10 mouse cellular contexts compared by ENCODE assay signal in genomic region chr13:92675897-92676584, GRCm38 (mm10).
A peak's percentile ranks its signal among the peaks of the same experiment; 100 is the strongest.
DNase-seq lines count a peak whose midpoint lies in the region; ATAC-seq and TF ChIP-seq lines count a peak whose summit lies in the region.
"Had no signal": no experiment of that assay in that cellular context is flagged by ENCODE, and none has a peak within 500 bp of the region (broad histone marks: within the 10 kb centered on the region; RNA-seq: fewer than 3 reads in every experiment).

No protein-coding gene starts in this region.

- H3K4me3 ChIP-seq in limb, embryonic 14.5 days (replicated peaks; ENCODE audit: low read length), result no peak overlapping the region
- H3K4me3 ChIP-seq: erythroblast, embryonic 14.5 days had no signal

- 67% methylated on average over 11 of the region's 11 CpGs for WGBS in limb, embryonic 14.5 days

- H3K4me1 ChIP-seq in limb, embryonic 14.5 days (ENCODE audit: control insufficient read depth, insufficient read depth, low read length), result peaks cover 23% of the 10 kb centered on the region

- TF ChIP-seq POLR2A in limb, embryonic 14.5 days (IDR thresholded peaks at IDR 0.05; ENCODE audit: borderline replicate concordance, extremely low read depth, insufficient read depth, insufficient read length), result no peak

- no peak for ATAC-seq in limb, embryonic 14.5 days (ENCODE audit: low FRiP score, low read depth)

- H3K27ac ChIP-seq in limb, embryonic 14.5 days (replicated peaks; ENCODE audit: low read depth, low read length), result peak overlapping the region; percentile 8; the same call in 1 of the 2 replicates

- DNase-seq in kidney, postnatal 10 days, result peak; percentile 36
- DNase-seq in kidney, adult 9 months, result no peak
- peak; percentile 81 for DNase-seq in adrenal gland, postnatal 14 days
- DNase-seq in gonadal fat pad, adult 2 months (ENCODE audit: low read depth), result peak; percentile 65
- DNase-seq in limb, embryonic 14.5 days (ENCODE audit: low spot score), result no peak
- no peak for DNase-seq in spleen, postnatal 10 days (ENCODE audit: low spot score in 2 of 2)
- DNase-seq in embryo, embryonic 10.5 days (ENCODE audit: low spot score), result no peak
- DNase-seq in layer of hippocampus, postnatal 36 days, result no peak

- H3K9ac ChIP-seq in limb, embryonic 14.5 days (ENCODE audit: low read depth, low read length, severe bottlenecking), result no peak overlapping the region

- no peaks in the 10 kb centered on the region for H3K36me3 ChIP-seq in limb, embryonic 14.5 days (ENCODE audit: control insufficient read depth, insufficient read depth, low read length)

- H3K4me2 ChIP-seq in limb, embryonic 14.5 days (replicated peaks; ENCODE audit: low read depth, low read length, severe bottlenecking), result no peak overlapping the region

- H3K27me3 ChIP-seq in limb, embryonic 14.5 days (ENCODE audit: control insufficient read depth, insufficient read depth, low read length), result no peaks in the 10 kb centered on the region
- H3K27me3 ChIP-seq: Patski had no signal

- H3K9me3 ChIP-seq in limb, embryonic 14.5 days (ENCODE audit: control insufficient read depth, low read length), result no peaks in the 10 kb centered on the region

Comparison
In these comparisons a context has a peak if more than half of its experiments do, and no peak if none do; other contexts are left out.
1. DNase-seq: peak in kidney, postnatal 10 days (single experiment), adrenal gland, postnatal 14 days (single experiment) and gonadal fat pad, adult 2 months (single experiment); none in kidney, adult 9 months (single experiment), limb, embryonic 14.5 days (single experiment), spleen, postnatal 10 days (0 of 2), embryo, embryonic 10.5 days (single experiment) and layer of hippocampus, postnatal 36 days (0 of 2).